Mouse (Mus musculus) embryo, embryonic 11 days (tissue): Measurements from ENCODE around the gene Sf1.
A peak's percentile ranks its signal among the peaks of the same experiment; 100 is the strongest.

ENCODE experiments used
- DNase-seq: peaks from one replicate; pipeline ENCODE4 v3.0.0-alpha.2; 2015

The Sf1 gene

DNA sequence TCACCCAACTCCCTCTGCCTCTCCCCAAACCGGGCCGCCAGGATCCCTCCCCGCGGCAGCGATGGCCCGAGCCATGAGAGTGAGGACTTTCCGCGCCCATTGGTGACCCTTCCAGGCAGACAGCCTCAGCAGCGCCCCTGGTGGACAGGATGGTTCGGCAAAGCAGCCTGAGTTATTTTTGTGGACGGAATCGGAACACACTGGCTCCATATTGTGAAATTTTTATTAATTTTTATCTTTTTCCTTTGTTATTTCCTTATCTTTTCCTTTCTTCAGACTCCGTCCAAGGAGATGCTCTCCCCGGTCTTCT is 12.7 kb downstream of the Sf1 start:
- peak; percentile 56 for DNase-seq

DNA sequence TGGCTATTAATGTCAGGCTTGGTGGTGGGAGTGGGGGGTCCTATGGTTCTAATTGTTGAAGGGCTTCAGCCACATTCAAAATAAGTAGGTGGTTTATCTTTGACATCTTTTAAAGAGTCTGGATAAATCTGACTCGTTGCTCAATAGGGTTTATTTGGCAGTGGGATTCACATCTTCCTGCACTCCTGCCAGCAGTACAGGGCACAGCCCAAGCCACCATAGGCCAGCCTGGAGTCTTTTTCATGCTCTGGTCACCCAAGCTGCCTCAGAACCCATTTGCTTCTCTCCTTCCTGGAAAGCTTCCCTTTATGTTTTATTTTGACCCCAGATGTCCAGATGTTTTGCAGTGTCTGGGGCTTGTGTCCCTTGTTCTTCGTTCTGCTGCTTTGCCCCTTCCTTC is 13.2 kb downstream of the Sf1 start:
- DNase-seq: no peak

DNA sequence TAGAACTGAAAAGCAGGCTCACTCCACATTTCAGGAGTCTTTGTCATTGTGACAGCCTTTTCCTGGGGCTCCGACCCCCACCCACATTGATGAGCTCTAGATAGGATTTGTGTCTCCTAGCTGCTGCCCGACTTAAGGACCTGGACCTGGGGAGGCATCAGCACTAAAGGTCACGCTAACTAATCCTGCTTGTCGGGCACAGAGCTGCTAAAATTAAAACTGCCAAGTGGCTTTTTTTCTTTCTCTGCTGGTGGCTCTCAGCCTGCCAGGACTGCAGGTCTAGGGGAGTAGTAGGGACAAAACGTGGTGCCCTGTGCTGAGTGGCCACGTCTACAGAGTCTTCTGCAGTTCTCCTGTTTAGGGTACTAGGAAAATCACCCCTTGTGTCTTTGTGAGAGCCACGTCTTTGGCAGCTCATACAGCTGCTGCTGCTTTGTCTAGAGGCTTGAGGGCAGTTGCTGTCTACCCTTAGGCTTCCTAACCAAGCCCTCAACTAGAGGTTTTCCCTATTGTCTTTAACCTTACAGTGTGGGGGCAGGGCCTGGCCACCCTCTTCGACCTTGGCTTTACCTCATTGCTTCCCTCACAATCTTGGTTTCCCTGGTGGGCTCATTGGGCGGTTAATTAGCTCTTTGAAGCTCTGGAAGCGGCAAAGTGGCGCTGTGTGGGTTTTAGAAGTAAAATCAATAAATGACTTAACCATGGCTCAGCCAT is 14.0 kb downstream of the Sf1 start:
- DNase-seq: no peak

DNA sequence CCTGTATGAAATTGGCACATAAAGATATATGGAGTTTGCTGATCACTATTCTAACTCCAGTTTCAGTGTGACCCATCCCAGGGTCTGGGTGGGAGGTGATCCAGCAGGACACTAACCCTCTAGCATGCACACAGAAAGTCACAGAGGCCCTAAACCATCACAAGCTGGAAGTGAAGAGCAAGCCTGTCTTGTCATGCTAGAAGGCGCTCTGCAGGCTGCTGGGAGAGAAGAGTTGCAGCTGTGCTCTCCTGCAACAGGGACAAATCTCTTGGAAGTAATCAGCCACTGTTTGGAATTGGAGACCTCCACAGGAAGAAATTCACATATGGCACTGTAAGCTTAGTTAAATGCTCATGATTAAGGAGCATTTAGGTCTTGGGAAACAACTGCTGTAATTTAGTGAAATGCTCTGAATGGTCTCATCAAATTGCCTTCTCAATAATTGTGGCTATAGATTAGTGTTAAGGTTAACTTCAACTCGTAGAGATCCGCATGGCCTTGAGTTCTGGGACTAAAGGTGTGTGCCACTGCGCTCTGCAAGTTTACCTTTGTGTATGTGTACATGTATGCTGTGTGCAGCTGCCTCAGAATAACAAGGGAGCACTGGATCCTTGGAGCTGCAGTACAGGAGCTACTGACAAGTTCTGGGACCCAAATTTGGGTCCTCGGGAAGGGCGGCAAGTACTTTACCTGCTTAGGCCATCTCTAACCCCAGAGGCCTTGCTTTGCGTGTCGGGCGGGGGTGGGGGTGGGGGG is 17.1 kb downstream of the Sf1 start:
- no peak for DNase-seq

DNA sequence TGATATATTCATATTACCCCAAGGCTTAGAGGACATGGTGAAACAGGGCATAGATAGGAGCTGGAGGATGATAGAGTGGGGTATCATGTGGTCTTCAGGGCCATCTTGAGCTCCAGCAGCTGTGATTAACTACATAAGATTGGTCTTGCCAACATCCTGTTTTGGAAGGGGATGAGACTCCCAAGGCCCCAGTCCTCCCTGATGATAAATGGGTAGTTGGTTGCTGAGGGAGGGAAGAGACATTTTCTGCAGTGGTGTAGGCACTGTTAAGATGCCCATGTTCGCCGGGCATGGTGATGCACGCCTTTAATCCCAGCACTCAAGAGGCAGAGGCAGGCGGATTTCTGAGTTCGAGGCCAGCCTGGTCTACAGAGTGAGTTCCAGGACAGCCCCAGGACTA is 17.7 kb downstream of the Sf1 start:
- no peak for DNase-seq

DNA sequence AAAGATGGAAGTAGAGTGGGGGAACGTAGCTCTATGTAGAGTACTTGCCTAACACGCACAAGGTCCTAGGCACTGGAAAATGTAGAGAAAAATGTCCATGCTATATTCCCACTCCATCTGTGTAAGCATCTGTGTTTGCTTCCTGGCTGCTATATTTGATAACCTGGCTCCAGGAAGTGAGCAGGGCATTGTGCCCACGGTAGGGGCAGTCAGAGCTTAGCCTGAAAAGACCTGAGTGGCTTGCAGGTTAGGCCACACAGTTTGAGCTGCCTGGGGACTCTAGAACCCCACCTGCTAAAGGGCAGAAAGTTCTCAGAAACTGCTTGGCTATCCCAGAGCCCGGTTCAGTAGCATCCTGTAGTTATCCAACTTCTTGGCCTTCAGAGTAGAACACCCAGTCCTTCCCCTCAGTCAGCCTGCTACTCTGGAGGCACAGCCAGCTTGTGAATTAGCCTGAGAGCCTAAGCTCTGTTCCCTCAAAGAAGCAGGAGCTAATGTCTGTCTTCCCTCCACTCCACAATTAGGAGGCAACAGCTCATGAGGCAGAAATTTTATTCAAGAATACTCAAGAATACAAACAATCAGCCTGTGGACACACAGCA is 18.9 kb downstream of the Sf1 start:
- DNase-seq: no peak

DNA sequence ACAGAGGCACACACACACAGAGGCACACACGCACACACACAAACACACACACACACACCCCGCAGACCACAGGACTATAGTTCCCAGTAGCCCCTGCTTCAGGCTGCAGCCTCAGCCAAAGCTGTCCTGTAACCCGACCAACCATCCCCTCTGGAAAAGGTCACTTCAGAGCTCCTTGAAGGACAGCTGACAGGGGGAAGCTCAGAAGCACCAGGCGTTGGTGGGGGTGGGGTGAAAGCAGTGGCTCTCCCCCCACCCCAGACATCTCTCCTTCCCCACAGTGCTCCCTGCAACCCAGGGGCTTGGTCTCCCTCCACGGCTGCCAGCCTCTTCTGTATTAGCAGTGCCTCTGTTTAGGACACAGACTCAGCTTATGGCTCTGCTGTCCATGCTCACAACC is 20.0 kb downstream of the Sf1 start:
- no peak for DNase-seq

DNA sequence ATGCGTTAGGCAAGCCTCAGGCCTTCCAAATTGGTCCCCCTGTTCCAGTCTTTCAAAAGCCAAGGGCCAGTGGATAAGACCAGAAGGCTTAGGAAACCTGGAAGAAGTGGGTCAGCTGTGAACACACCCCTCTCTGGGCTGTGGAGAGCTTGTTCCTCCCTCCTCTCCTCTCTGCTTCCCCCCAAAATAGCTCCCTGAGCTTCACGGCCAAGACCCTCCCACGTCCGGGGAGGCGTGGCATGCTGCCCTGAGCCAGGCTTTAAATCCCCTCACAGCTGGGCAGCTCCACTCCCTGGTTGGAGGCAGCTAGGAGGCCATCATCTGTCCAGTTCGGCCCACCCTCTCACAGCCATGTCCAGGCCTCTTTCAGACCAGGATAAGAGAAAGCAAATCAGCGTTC is 20.6 kb downstream of the Sf1 start, which contains the start of gene Pygm:
Gene Pygm, plus strand, starts transcription at position 272 of the 400 bp plus-strand sequence.
- DNase-seq: peak; percentile 48

DNA sequence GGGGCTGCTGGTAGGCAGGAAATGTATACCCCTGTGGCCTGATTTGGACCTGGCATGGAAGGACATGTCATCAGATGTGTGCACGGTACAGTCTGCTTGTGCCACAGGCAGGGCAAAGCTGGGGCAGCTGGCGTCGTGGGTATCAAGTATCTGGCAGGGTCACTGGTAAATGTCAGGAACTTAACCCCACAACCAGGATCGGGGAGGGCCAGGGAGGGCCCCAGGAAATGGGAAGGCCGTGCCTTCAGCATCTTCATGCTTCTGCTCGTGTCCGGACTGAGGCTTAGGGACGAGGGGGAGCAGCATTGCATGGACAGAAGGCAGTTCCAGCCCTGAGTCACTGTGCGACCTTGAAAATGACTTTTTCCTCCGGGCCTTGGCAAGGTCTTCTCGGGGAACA is 21.5 kb downstream of the Sf1 start:
- no peak for DNase-seq

DNA sequence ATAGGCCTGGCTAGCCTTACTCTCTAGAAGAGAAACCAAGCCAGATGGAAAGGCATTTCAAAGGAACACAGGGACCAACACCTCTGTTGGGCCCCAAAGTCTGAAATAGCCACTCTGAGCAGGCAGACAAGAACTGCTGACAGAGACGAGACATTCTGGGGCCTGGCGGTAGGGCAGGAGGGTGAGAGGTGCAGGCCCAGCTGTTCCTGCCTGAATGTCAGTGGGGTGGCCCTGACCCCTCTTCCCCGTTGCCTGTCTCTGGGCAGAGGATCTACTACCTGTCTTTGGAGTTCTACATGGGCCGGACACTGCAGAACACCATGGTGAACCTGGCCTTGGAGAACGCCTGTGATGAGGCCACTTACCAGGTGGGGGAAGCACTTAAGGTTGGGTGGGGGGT is 21.9 kb downstream of the Sf1 start:
- no peak for DNase-seq

DNA sequence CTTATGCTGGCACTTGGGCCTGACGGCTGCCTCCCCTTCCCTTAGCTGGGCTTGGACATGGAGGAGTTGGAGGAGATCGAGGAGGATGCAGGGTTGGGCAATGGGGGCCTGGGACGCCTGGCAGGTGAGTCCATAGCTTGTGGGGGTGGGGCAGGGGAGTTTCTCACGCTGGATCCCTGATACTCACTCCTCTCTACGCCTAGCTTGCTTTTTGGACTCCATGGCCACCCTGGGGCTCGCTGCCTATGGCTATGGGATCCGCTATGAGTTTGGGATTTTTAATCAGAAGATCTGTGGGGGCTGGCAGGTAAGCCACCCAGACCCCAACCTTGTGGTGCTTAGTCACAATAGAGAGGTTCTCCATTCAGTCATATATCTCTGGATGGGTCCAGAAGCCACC is 22.3 kb downstream of the Sf1 start:
- no peak for DNase-seq

DNA sequence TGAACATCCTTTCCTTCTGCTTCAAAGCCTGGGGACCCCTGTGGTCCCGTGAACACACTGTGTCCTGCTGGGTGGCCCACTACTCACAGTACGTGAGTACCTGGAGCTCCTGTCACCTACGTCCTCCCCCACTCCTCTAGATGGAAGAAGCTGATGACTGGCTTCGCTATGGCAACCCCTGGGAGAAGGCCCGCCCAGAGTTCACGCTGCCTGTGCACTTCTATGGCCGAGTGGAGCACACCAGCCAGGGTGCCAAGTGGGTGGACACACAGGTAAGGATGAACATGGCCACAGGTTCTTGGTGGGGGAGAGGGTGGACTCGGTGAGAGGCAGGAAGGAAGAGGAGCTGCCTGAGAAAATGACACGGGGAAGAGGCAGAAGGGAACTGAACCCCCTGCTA is 22.7 kb downstream of the Sf1 start:
- DNase-seq: no peak

DNA sequence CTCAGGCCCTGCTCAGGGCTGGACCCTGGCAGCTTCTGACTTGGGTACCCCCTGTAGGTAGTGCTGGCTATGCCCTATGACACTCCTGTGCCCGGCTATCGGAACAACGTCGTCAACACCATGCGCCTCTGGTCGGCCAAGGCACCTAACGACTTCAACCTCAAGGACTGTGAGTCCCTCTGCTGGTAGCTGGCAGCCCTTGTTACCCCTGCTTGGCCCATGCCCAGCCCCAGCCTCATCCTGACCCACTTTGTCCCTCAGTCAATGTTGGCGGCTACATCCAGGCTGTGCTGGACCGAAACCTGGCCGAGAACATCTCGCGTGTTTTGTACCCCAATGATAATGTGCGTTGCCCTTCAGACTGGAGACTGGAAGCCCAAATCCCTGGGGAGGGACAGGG is 24.5 kb downstream of the Sf1 start:
- no peak for DNase-seq

DNA sequence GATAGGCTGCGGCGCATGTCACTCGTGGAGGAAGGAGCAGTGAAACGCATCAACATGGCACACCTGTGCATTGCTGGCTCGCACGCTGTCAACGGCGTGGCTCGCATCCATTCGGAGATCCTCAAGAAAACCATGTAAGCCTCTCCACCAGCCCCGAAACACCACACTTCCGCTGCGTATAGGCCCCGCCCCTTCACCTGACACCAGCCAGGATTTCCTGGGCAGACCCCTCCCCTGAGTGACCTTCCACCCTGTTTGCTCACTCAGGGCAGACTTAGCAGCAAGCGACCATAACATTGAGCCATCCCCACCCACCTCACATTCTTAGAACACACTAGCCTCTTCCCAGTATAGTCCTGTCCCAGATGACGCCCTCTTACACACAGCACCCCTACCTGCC is 26.3 kb downstream of the Sf1 start:
- peak; percentile 61 for DNase-seq

DNA sequence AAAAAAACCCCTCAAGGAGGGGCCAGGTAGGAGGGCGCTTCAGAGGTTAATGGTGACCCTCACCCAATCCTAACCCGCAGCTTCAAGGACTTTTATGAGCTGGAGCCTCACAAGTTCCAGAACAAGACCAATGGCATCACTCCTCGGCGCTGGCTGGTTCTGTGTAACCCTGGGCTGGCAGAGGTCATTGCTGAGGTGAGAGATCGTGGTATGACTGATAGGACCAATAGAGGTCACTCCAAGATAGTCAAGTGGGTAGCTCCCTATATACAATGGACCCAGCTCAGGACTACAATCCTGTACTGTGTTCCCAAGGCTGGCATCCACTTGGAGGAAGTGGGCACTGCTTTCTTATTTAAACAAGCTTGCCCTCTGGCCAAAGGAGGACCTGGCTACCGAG is 26.8 kb downstream of the Sf1 start:
- DNase-seq: no peak

DNA sequence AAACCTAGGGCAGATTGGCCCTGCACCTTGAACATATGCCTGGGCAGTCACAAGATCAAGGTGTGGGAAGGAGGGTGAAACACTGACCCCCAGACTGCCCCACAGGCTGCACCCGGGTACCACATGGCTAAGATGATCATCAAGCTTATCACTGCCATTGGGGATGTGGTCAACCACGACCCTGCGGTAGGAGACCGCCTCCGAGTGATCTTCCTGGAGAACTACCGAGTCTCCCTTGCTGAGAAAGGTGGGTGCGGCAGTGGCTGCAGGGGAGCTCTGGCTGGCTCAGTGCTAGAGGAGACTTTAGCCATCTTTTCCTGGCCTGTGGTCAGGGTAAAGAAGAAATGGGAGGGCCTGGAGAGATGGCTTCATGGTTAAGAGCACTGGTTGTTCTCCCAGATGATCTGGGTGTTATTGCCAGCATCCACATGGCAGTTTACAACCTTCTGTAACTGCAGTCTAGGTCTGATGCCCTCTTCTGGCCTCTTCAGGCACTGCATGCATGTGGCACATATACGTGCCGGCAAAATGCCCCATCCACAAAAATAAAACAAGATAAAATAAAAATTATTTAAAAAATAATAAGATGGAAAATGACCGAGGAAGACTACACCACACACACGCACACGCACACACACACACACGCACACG is 29.4 kb downstream of the Sf1 start:
- no peak for DNase-seq

DNA sequence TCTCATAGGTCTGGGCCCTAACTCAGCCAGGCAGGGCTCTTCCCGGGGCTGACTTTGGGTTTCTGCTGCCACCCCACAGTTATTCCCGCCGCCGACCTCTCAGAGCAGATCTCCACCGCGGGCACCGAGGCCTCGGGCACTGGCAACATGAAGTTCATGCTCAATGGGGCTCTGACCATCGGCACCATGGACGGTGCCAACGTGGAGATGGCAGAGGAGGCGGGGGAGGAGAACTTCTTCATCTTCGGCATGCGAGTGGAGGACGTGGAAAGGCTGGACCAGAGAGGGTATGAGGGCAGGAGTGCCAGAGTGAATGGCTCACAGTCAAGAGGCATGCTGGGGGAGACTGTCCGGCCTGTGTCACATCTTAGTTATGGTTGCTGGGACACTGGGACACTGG is 30.1 kb downstream of the Sf1 start:
- DNase-seq: no peak

DNA sequence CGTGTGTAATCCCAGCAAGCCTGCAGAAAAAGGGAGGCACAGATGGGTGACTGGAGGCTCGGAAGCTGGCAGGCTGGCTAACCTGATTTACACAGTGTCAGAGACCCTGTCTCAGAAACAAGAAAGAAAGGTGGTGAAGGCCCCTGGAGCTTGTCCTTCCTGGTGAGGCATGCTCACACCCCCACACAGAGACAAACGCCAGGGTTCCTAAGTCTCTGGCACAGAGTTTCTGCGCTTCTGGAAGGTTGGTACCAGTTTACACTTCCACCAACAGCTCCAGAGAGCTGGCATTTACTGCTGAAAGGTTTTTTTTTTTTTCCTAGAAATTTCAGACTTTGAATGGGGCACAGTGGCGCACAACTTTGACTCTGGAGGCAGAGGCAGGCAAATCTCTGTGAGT is 32.7 kb downstream of the Sf1 start:
- DNase-seq: no peak

DNA sequence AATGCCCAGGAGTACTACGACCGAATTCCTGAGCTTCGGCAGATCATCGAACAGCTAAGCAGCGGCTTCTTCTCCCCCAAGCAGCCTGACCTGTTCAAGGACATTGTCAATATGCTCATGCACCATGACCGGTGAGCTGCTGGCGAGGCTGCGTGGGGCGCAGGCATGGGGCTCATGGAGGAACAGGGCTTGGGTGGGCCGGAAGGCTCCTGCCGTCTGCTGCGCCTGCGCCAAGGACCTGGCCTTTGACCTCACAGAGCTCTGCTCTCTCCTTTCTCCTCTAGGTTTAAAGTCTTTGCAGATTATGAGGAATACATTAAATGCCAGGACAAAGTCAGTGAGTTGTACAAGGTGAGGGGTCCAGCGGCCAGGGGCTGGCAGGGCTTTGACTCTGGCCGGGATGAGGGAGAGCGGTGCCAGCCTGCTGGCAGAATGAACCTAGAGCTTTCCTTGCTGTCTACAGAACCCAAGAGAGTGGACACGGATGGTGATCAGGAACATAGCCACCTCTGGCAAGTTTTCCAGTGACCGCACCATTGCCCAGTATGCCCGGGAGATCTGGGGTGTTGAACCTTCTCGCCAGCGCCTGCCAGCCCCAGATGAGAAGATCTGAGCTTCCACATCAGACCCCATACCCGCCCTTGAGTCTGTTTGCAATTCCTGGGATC is 34.2 kb downstream of the Sf1 start:
- no peak for DNase-seq

DNA sequence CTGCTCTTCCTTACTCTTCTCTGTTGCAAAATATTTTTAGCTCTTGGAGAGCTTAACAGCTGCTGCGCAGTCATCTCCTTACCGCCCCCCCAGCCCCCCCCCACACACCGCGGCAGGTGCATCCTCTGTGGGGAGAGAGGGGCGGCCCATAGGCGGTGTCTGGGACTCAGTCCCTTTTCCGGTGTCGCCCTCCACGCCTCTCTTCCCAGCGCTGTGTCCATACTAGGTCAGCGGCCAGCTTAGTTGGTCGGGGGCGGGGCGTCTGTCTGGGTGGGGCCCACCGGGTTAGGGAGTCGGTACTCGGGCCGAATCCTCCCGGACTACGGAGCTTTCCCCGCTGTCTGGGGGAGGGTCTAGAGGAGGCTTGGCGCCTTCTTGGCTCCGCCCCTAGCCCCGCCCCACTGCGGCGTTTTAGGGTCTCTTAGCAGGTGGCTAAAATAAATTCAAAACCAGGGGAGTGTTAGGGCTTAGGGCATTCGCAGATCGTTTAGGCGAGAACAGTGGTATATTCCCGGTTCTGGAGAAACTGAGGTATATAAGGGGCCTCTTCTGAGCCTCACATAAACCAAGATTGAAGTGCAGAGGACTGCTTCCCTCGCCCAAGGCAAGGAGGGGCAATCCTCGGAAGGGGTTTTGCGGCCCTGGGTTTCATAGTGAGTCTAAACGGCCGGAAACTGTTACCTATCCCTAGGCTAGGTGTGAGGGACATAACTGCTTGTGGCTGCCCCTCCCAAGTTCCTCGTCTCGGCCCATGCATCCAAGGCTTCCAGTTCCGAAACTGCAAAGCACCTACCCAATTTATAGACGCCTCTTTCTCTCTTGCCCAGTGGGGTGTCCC is 35.2 kb downstream of the Sf1 start:
- peak; percentile 79 for DNase-seq

DNA sequence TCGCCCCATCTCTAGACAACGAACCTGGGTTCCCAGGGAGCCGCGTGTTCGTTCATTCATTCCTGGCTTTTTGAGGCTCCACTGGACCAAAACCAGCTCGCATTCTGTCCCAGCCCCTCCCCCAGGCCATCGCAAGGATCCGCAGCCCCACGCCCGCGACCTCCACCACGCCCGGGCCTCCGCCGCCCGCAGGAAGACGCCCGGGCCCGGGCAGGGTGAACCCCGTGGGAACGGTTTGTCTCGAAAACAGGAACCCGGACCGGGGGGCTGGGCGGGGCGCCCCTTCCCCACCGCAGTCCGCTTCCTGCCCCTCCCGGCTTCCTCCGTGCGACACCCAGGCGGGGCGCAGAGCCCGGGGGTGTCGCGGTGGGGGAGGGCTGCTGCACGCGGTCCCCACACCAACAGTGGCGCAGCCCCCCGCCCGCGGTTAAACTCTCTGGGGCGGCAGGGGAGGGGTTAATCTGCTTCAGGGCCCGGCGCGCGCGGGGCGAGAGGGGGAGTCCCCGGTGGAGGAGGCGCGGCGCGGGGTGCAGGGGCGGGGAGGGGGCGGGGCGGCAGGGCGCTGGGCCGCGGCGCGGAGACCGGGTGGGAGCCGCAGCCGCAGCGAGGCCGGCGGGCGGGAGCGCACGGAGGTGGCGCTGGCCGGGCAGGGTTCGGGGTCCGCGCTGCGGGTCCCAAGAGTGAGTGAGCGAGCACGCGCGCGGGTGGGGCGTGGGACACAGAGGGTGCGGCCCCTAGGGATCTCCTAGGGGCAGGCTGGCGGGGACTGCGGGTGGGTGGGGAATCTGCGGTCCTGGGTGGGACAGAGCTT is 36.0 kb downstream of the Sf1 start, which contains the start of gene Rasgrp2:
Gene Rasgrp2, plus strand, starts transcription at position 56 of the 811 bp plus-strand sequence.
- DNase-seq: peak; percentile 62
